Mouse (Mus musculus): ENCODE results near the gene Stk19. TPM values are rescaled to one million over a fixed set of nuclear protein-coding genes. Genes with fewer than 3 reads are reported as not detected.
"Not testable (repeated sequence)": the region's sequence is repeated elsewhere in the genome, so short reads cannot be mapped to it uniquely, and the experiment has no call there.

Stk19 gene
- total and polyA plus RNA-seq, 3 experiments, result 38.5 to 176 (median 55.1) TPM

- DNase-seq, result no peak
These were observed 4.1 kb upstream of the Stk19 start for GRCm38 (mm10) chr17:34840736-34841307.

DNA sequence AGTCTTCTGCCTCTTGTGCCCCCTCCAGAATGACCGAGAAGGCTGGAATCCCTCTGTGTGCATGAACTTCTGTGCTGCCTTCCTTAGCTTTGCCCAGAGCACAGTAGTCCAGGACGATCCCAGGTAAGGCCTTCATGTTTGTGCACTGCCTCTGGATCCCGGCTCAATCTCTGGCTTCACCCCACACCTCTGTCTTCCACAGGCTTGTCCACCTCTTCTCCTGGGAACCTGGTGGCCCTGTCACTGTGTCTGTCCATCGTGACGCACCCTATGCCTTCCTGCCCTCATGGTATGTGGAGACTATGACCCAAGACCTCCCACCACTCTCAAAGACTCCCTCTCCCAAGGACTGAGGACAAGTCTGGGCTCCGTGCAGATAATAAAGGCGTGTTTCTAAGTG, 2.0 kb upstream of the Stk19 start:
- no peak for DNase-seq

DNA sequence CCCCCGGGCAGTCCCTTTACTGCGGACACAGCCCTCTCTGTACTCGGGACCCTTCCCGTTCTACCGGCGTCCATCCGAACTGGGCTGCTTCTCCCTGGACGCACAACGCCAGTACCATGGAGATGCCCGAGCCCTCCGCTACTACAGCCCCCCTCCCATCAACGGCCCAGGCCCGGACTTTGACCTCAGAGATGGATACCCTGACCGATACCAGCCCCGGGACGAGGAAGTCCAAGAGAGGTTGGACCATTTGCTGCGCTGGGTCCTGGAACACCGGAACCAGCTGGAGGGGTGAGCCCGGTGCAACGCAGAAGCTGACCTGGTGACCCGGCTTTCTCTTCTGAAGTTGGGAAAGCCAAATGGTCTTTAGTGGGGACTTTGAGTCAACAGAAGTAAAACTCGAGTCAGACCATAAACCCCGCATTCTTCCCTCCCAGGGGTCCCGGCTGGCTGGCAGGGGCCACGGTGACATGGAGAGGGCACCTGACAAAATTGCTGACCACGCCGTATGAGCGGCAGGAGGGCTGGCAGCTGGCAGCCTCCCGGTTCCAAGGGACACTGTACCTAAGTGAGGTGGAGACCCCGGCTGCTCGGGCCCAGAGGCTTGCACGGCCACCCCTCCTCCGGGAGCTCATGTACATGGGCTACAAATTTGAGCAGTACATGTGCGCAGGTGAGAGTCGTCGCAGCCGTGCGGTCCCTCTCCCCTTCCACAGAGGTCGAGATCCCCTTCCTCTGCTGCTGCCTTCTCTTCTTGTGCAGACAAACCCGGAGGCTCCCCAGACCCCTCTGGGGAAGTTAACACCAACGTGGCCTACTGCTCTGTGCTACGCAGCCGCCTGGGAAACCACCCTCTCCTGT, 949 bp upstream of the Stk19 start:
- no peak for DNase-seq

DNA sequence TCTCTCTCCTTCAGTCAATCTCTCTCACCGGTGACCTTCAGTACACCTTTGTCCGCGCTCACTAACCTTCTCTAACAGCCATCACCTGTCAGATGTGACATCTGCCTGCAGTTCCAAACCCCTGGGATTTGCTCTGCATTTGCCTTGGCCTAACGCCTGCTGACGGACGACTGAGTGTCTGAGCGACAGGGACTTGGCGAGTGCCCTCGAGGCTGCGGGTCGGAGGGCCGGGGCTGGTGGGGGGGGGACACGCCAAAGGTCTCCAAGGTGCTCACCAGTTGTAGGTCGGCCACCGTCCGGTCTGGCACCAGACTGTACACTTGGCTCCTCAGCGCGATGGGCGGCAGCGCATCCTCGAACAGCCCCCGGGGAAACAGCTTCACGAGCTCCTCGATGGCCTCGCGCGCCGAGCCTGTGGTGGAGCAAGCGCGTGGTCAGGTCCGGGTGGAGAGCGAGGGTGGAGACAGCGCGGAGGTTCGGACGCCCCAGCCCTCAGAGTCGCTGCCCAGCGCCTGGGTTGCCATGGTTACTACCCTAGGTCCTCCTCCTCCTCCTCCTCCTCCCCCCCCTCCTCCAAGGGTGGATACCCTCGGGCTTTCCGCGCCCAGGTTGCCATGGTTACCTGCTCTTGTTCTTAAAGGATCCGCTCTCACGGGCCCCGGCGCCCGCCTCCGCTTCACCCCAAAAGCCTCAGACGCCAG, 440 bp downstream of the Stk19 start:
- DNase-seq, result no peak

DNA sequence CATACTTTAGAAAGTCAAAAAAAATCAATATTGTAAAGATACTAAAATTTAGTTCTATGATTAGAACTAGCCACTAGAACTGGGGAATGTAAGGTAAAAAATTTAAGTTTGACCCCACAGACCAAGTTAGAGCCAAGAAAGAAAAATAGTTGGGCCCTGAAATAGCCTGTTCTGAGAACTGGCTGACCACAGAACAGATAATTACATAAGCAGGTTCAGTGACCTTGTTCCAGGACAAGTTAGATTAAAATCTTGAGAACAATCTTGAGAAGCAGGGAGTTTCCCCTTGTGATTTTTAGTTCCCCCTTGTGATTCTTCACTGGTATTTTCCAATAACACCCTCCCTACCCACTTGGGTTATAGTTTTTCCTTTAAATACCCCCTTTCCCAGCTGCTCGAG, 6.0 kb downstream of the Stk19 start:
- DNase-seq, result not testable (repeated sequence)

DNA sequence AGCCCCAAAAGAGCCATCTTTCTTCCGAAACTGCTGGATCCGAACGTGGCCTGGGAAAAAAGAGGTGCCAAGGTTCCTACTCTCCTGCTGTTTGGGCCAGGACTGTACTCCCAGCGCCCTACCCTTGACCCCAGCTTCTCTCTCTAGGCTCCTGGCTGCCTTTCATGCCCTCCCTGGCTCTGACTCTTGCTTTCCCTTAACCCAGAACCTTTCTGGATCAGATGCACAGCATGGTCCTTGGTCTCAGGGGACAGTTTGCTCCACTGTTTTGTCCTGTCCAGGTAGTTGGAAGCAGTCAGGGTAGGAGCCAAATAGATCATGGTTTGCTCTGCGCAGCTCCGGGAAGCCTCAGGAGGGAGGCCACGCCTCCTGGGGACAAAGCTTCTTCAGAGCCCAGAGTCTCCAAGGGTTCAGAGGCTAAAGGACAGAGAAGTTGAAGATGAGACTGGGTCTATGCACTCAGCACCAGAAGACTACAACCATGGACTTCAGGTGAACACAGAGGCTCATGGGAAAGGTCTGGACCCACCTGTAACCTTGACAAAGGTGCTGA, 21.9 kb downstream of the Stk19 start:
- no peak for DNase-seq

- peak; percentile 42 for DNase-seq
These were observed 23.0 kb downstream of the Stk19 start for GRCm38 (mm10) chr17:34813747-34814146.

- DNase-seq, result no peak
These were observed 25.5 kb downstream of the Stk19 start for GRCm38 (mm10) chr17:34811275-34811674.

DNA sequence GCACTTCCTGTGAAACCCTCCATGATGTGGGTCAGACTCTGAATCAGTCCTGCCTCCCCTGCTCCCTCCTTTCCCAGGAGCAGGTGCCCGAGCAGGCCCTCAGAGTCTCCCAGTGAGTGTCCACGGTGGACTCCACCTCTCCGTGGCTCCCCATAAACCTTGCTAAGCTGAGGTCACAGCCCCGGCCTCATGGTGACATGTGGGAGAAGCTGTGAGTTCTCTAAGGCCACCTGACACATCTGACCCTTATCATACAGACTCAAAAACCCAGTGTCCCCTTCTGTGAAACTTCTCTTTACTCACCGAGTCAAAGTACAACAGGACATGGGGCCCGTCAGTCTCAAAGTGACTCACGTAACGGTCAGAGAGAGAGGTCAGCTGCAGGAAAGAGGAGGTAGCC, 25.9 kb downstream of the Stk19 start:
- peak; percentile 64 for DNase-seq

DNA sequence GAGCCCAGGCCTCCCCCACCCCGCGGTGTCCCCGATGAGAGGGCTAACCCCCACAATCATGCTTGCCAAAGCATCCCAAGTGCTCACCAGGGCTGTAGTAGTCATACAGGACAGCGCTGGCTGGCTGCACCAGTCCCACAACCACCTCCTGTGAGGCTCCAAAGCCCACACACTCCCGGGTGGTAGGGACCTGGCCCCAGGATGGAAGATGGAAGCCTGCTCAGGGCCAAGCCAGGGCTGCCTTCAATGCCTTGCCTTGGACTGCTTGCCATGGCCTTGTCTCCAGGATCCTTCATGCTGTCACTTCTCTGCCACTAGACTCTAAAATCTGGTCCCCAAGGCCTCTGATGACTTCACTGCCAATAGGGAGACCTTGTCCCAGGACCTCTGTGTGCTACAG, 26.3 kb downstream of the Stk19 start:
- peak; percentile 84 for DNase-seq

DNA sequence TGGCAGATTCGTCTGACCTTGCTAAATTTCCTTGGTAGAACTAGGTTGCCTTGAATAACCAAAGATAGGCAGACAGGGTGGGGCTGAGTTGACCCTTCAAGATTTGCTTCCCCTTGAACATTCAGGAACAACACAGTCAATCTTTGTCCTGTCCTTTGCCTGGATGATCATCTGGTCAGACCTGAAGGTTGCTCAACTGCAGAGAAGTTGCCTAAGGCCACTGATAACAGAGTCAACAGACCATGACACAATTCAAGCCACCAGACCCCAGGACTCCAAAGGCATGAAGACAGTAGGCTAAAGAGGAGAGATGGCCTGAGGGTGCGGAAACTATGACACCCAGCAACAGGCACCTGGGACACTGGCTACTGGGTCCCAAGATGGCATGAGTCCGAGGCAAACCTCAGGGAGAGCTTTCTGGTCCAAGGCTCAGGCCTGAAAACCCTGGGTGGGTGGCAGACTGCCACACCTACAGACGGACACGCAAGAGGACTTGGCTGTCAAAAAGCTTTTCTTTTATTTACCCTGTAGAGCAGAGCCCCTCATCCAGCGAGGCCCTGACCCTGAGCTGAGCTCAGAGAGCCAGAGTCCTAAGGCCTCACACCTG, 28.0 kb downstream of the Stk19 start:
- peak; percentile 64 for DNase-seq

- DNase-seq, result no peak
These were observed 29.6 kb downstream of the Stk19 start for GRCm38 (mm10) chr17:34807176-34807575.

- peak; percentile 50 for DNase-seq
These were observed 31.7 kb downstream of the Stk19 start for GRCm38 (mm10) chr17:34804871-34805562.

DNA sequence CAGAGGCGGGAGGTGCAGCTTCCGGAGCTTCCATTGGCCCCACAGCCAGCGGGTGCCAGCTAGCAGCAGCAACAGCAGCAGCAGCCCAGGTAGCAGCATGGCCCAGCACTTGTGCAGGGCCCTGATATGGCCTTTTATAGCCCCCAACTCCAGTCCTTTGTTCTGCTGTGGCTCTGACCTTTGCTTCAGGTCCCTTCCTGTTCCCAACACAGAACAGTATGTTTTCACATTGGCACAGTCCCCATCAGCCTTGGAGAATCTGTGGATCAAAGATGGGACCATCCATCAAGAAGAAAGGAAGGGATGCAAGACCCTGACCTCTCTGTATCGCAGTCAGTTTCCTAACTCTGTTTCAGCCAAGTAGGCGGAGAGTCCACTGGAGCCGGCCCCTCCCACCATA, 32.4 kb downstream of the Stk19 start, which contains the start of gene Cyp21a1:
Gene Cyp21a1 (minus strand): TSS at position 261 of the 400 bp plus-strand sequence.
- peak; percentile 87 for DNase-seq

GRCm38 (mm10) chr17:34803367-34803766, 33.4 kb downstream of the Stk19 start:
- peak; percentile 54 for DNase-seq

GRCm38 (mm10) chr17:34802756-34803155, 34.0 kb downstream of the Stk19 start:
- peak; percentile 68 for DNase-seq

DNA sequence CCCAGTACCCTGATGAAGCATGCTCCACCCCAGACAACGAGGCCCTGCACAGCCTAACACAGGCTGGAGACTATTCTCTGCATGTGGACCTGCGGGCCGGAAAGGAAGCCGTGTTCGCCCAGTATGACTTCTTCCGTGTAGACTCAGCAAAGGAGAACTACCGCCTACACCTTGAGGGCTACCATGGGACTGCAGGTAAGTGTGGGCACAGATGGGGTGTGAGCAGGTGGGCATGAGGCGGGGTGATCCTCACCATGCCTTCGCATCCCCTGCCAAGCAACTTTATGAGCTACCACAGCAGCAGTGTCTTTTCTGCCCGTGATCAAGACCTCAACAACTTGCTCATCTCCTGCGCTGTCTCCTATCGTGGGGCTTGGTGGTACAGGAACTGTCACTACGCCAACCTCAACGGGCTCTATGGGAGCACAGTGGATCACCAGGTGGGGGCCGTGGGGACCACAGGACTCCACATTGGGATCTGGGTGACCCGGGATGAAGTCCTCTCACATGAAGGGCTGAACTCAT, 35.9 kb downstream of the Stk19 start:
- DNase-seq, result not testable (repeated sequence)

- peak; percentile 43 for DNase-seq
These were observed 37.2 kb downstream of the Stk19 start for GRCm38 (mm10) chr17:34799531-34799925.

GRCm38 (mm10) chr17:34798866-34799530, 37.7 kb downstream of the Stk19 start:
- peak; percentile 43 for DNase-seq

DNA sequence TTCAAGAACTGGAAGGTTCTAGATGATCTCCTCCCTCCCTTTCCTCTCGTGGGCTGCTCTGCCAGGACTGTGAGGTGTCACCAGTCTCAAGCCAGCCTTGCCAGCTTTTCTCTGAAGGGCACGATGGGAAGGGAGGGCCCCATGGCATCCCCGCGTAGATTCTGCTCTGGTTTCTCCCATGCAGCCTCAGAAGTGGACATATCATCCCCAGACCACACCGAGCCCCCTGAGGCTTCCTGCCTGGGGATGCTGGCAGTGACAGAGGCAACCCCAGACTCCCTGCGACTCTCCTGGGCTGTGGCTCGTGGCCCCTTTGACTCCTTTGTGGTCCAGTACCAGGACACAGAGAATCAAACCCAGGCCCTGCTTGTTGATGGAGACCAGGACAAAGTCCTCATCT, 38.7 kb downstream of the Stk19 start:
- peak; percentile 53 for DNase-seq
